Mouse (Mus musculus): ENCODE measurements around the gene Six4.
"Not testable (repeated sequence)": the region's sequence is repeated elsewhere in the genome, so short reads cannot be mapped to it uniquely, and the experiment has no call there.

The Six4 gene

DNA sequence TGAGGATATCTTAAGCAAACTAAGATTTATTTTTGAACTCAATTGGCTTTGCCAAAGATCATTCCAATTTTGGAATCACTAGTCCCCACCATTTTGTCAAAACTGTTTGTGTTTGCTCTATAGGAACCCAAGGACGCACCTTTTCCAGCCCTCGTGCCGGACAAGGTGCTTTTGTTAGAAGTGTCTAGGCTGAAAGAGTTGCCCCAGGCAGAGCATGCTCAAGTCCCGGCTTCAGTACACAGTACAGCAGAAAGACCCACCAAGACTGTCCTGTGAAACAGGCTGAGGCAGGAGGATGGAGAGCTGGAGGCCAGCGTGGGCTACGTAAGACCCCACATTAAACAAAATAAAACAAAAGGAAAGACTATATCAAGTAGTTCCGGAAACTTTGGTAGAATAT lies 26.2 kb downstream of the Six4 start:
- no peak for DNase-seq

DNA sequence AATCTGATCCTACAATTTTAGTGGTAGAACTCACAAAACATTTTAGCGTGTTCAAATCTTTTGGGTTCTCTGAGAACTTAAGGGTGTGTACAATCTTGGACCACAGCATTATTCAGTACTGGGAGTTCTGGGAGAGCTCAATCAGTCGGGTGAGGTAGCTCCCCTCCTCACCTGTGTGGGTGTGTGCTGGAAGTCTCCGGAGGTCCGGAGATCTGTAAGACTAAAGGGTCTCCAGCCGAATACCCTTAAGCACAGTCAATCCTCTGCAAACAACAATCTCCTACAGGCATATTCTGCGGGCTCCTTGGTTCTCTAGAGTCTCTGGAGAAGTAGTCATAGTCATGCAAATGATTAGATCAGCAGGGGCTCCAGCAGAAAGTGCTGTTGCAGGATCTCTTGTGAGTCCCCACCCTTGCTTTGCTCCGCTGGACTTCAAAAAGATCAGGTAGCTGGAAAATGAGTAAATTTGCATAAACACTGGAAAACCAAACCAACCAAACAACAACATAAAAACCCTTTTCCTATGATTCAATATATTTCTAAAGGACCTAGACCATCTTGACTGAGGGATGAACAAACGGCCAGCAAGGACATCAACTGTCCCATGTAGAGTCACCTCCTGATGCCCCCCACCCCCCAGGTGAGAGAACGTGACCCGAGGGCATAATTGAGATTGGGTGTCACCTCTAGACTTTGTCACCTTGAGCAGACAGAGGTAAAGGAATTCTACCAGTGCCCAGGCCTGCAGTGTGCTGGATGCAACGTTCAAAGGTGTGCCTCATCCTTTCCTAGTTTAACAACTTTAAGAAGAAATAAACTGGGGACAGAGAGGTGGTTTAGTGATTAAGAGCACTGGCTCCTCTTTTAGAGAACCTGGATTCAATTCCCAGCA lies 27.3 kb downstream of the Six4 start:
- no peak for DNase-seq

DNA sequence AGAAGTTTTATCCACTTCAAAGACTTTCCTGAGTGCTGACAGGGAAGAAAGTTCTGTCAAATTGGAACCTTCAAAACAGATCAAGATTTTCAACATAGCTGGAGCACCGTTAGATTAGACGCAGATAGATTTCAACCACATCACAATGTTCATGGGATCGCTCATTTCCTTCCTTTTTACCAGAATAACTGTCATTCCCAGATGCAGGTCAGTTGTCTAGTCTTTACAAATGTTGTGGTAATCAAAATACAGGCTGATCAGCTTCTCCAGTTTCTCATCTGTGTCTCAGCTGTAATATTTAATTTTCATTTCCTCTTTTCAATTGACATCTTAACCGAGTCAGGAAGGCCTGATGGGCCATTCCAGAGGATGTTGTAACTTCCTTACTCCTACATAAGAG lies 29.5 kb downstream of the Six4 start:
- DNase-seq: no peak

DNA sequence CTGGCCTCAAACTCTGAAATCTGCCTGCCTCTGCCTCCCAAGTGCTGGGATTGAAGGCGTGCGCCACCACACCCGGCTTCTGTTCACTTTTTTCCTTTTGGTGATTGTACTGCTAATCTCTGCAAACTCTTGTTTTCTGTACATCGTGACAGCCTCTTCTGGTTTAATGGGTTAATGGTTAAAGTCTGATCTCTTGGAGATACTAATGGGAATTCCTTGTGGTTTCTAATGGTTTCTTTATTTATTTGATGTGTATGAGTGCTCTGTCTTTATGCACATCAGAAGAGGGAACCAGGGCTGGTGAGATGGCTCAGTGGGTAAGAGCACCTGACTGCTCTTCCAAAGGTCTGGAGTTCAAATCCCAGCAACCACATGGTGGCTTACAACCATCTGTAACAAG lies 31.4 kb downstream of the Six4 start:
- not testable (repeated sequence) for DNase-seq

DNA sequence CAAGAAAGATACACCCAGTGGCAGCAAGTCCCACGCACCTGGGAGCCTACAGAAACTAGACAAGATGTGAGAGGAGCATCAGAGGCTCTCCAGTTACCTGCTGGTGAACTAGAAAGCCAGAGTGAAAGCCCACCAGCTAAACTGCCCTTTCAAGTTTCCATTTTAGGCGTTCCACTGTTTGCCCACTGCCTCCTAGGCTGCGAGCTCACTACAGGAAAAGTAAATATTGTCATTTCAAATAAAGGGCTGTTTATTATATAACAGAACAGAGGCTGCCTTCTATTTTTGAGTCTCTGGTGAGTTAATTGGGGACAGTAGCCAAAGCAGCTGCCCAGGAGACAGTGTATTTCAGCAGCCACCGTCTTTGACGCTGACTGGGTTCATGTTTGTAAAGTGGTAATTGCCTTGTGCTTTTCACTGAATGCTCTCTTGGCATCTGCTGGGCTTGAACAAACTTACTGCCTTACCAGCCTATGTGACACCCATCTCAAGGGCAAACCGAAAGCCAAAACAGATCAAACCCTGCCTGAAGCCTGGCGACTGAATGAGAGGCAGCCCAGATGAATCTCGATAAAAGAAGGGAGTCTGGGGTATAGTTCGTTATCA lies 52.3 kb downstream of the Six4 start:
- DNase-seq: no peak

DNA sequence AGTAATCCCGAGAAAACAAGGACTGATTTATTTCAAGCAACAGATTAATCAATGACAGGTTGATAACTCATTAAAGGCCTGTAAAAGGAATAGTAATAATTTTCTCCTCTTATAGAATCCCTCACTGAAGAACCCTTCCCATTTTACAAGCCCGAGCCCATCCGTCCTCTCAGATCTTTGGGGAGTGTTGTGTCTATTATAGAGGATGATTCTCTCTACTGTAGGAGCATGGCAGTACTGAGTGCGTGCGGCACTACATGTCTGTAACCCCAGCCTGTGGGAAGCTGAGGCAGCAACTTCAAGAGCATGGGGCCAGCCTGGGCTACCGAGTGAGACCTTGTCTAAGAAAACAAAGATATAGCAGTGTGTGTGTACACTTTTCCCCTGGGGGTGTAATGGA lies 55.8 kb downstream of the Six4 start:
- no peak for DNase-seq

DNA sequence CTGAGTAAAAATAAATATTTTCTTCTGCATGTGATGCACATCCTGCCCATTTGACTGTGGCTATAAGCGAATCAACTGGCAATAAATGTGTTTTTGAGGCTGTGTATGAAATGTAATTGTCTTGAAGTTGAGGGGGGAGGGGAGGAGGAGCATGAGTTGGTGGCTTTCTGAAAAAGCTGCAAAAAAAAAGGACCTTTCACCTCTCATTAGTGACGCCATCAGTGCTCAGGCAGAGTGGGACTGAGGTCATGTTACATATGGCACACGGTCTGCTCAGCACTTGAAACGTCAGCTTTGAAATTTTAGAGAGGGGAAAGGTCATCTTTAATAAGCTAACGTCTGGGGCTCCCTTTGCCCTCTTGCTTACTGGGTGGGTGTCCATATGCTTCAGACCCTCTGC lies 57.8 kb downstream of the Six4 start:
- no peak for DNase-seq

DNA sequence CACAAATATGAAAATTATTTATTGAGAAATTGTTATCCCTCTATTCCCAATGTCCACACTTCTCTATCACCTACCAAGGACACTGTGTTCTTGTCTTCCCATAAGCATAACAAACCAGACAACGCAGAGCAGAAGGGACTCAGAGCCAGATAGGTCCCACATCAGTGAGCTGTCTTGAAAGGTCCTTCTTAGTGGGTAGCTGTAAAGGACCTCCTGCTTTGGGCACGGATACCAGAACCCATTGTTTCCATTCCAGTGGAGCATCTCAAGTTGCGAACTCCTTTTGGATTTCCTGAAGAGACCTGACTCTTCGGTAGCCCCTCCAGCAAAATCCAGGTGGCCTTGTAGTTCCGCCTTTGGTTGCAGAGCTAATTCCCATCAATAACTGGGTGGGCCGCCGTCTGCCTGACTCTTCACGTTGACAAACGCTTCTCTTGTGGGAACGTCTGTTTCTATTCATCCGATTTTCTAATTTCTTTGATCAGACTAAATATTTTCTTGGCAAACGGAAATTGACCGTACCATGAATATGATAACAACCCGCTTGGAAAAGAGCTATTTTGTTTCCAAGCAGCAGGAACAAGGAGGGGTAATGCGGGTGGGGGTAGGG lies 58.6 kb downstream of the Six4 start:
- no peak for DNase-seq

DNA sequence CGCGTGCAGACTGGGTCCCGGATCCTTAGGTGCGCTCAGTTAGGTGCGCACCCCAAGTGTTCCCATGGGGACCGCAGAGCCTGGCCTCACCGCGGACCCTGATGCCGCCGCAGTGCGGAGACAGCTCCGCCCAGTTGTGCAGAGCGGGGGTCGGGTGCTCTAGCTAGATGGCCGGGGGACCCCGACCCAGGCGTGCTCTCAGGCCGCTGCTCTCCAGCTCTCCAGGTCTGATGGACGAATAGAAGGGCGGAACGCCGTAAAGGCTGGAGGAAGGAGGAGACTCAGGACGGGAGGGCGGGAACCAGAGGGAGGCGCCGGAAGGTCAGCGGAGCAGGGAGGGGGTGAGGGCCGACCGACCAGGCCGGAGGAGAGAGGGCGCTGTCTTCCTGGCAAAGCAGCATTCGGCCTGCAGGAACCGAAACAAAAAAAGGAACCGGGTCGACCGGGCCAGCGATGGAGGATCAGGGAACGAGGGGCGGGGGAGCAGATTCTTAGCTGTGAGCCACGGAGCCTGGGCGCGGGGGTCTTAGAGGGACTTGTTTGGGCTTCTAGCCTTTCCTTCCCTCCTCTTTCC lies 59.5 kb downstream of the Six4 start, which contains the start of gene Six1:
Gene Six1, minus strand, starts transcription at position 220 of the 574 bp plus-strand sequence.
- DNase-seq: peak; percentile 75 to 76

DNA sequence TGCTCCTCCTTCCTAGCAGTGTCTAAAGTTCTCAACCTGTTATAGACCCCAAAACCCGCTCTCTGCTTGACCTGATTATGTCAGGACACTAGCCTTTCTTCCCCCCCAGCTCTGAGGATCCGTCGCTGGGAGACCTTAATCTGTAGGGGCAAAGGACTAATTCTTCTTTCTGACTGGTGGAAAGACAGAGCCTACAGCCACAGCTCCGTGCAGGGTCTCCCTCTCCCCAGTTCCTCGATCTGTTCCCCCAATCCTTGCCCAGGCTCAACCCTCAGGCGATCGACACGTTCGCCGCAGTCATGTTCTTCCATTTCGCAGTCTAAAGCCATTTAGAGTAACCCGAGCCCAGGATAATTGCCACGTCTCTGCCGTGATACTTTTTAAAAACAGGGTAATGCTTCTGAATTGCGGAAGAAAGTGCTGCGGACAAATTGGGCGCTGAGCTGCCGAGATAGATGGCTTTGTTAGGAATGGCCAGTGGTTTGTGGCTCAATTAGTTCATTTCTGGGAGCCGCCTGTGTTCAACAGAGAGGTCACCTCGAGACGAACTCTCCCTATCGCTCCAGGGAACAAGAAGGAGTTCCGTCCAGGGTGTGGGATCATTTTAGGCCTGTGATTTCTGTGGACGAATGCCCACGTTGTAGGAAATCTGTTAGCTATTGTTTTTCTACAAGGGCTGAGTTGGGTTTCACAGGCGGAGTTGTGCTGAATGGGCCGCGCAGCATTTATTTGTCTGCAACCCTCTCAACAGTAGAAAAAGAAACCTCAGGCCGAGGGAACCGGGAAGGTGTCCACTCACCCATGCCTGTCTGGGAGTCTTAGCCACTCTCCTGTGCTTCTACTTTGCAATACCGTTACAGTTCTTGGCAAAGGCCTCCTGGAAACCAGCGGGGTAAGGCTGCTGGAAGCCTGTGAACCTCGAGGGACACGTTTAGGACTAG lies 60.3 kb downstream of the Six4 start:
- no peak for DNase-seq

DNA sequence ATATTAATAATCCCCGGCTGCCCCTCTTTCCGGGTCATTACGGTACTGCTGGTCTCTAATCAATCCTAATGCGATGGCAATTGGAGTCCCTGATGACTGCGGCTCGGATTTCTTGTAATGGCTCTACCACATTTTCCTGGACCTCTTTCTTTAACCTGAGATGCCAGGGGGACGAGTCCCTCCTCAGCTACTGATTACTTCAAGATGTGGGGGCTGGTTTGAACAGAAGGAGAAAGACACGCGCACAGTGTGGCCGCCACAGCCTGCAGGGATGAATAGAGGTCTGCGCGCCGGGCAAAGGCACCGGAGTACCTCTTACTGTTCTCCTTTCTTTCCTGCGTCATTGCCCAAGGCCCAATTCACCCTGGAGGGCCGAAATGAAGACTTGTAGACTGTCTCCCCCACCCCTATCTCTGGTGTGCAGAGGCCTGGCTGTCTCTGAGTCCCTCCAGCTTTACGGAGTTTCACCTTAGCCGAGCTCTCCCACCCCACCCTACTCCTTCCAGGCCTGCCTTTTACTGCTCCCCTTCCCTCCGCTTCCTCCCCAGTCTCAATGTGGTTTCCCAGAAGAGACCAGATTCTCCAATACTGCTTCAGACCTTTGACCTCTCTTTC lies 61.1 kb downstream of the Six4 start:
- DNase-seq: no peak

DNA sequence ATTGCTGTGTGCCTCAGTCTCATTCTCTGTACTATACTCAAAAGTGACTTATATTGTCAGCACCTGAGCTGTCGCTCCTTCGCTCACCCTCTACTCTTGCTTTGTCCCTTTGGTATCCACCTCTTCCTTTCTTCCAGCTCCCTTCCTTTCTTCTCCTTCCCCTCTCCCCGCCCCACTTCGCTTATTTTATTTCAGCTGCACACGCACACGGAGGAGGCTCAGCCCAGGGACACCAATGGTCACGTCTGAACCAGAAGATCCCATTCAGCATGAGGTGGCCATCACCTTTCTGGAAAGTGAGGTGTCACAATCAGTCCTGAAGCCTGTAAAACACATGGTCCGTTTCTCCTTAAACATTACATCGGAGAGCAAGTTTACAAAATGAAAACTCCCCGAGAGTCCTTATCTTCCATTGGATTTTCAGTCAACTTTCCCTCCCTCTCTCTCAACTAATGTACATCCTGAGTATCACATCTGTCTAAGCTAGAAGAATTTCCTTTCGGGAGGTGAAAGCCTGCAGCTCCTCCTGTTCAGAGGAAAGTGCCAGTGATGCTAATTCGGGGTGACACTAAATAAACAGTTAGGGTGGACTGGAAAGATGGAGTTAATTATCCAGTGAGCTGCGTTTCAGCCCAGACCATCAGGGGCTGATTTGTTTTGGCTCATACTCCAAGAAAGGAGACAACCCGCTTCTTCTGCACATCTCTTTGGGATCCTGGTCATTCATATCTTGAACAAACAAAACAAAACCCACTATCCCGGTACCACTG lies 62.3 kb downstream of the Six4 start:
- DNase-seq: no peak

DNA sequence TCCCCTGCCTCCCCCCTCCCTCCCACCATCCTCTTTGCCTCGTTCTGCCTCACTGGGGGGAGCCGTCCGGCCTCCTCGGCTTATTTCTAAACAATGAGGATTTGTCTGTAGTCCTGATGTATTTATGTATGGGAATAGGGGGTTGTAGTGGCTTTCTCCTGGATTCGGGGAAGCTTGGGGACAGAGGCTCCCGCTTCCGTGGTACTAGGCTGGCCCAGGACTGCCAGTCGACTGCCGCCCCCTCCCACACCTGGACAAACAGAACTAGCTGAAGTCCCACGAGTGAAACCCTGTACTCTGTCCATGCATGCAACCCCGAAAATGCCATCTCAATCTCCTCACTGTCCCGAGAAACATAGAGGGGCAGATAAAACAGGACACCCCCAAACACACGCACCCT lies 63.0 kb downstream of the Six4 start:
- DNase-seq: no peak
